Mouse (Mus musculus): ENCODE results near the gene Ebf1.

The Ebf1 gene

DNA sequence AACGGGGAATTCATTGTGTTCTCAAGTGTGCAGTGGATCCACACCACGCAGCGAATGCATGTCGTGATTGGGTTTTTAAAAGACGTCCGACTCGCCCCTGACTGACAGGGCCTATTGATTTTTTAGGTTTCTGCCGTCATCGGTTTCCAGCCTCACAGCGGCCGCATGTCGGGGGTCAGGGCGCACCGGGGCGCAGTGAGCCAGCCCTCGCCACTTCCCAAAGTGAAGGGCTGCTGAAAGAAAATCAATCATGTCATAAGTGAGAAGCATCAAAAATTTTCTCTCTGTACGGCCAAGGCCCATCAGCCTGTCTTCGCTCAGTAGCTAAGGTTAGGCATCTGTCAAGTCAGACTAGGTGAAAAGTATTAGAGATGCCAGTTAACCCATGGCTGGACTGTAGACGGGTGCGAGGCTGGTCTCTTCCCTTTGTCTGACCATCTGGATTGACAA, 124.0 kb downstream of the Ebf1 start:
- DNase-seq: peak; percentile 20 to 25

- no peak for DNase-seq
Observed at GRCm38 (mm10) chr11:44744446-44744845, 127.3 kb downstream of the Ebf1 start.

- DNase-seq: no peak
Observed at GRCm38 (mm10) chr11:44745946-44746345, 128.8 kb downstream of the Ebf1 start.

DNA sequence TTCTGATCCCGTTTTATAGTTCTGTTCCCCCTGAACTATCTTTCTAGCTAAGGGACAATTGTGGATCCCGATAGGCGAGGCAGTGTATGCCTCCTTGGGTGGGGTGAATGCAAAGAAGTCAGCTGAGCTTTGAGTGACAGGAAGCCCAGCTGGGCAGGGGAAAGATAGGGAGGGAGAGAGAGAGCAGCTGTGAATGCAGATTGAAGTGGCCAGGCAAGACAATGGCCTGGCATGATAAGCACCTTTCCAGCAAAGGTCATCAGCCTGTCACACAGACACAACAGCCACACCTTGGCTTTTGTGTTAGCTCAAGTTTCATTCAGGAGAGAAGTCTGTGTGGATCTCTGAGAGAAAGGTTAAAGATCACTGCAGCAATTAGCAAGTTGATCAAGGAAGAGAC, 129.6 kb downstream of the Ebf1 start:
- DNase-seq: no peak

DNA sequence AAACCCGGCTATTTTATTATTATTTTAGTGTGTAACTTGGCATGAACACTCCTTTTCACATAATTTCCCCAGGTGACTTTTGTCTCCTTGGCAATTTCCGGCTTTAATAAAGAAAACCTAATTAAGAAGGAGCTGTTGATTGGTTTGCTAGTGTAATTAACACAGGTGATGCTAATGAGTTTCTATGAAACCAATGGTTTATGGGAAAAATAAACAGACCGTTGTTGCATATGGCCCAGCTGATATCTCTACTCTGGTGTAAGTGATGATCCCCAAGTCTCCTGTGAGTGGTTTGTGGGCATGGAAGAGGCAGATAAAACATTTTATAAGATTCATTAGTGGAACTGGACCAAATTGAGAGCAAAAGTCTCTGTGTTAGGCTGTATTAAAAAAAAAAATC, 132.2 kb downstream of the Ebf1 start:
- DNase-seq: no peak

GRCm38 (mm10) chr11:44754336-44754735, 137.2 kb downstream of the Ebf1 start:
- DNase-seq: no peak

GRCm38 (mm10) chr11:44756321-44756720, 139.2 kb downstream of the Ebf1 start:
- DNase-seq: no peak

- no peak for DNase-seq
Observed at GRCm38 (mm10) chr11:44758857-44759256, 141.7 kb downstream of the Ebf1 start.

GRCm38 (mm10) chr11:44761128-44761996, 144.2 kb downstream of the Ebf1 start:
- DNase-seq: no peak

DNA sequence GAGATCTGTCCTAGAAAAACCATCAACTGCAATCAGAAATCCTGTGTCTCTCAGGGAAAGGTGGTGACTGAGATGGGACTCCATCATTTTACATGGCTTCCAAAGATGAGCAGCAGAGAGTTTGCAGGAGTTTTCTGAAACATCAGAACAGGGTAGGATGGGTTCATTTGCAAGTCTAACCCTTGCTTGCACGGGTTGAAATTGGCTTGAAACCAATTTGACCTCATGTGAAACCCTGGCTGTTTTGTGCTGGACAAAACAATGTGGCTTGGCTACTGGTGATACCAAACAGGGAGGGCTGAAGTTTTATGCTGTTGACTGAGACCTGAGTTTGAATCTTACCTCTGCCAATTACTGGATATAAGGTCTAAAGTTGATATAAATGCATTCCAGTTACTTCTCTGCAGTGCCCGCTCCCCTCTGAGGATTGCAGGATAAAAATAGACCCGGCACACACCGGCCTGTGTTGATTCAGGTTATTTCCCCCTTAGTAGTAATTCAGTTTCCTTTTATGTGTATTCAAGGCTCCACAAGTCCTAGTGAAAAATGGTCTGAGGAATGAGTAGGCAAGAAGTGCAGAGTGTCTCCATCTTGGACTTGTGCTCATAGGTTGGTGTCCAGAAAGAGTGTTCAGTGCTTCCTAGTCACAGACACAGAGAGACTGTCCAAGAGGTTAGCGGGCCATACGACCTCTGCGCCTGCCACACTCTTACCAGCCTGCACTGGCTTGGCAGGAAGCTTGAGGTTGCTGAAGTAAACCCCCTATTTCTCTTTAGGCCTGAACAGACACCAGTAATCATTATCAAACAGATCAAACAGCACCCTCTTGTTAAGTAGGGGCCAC, 147.1 kb downstream of the Ebf1 start:
- DNase-seq: no peak

DNA sequence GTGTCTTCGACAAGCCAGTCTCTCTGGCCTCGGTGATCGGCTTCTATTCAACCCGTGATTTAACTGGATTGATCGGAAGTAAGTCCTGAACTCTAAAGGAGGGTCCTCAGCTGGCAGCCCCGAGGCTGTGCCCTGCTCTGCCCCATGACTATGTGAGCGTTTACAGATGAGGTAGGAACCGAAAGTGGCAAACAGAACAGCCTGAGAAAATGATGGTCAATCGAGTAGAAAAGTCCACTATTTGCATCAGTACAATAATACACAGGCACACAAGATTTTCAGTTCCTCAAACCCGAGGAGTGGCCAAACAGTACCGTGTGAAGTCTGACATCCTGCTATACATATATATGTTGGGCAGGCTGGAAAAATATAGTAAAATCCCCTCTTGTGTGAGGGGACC, 147.9 kb downstream of the Ebf1 start:
- DNase-seq: no peak

DNA sequence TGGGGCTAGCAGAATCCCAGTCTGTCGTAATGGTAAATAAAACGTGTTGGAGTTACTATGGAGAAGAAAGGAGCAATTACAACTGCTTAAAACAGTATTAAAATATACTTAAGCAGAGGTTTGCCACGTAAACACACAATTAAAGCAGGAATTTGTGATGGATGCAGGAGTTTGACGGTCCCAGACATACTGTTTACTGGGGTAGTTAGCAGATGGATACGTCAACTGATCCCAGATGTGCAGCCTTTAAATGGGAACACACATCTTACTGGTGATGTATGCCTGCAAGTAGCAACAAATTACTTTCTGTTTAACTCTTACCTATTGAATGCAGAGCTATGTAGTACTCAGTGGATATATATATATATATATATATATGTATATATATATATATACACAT, 149.1 kb downstream of the Ebf1 start:
- DNase-seq: no peak

- no peak for DNase-seq
Observed at GRCm38 (mm10) chr11:44767322-44767721, 150.2 kb downstream of the Ebf1 start.

DNA sequence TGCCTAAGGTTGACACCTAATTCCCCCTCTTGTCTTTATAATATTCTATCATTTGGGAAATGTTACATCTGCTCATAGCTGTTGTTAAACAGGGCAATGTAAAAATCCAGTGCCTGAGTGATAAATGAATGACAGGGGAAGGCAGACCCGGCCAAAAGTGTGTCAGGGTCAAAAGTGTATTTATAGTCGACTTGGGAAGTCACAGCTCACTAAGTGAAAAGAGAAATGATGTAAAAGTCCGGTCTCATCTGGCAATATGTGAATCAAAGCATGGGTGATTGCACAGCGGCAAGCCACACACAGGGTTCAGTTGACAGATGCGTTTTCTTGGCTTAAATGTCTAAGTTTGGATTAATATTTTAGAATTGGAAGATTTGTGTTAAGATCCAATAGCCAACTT, 151.2 kb downstream of the Ebf1 start:
- DNase-seq: no peak

- no peak for DNase-seq
Observed at GRCm38 (mm10) chr11:44770989-44771564, 154.0 kb downstream of the Ebf1 start.

GRCm38 (mm10) chr11:44774411-44774810, 157.3 kb downstream of the Ebf1 start:
- DNase-seq: no peak

DNA sequence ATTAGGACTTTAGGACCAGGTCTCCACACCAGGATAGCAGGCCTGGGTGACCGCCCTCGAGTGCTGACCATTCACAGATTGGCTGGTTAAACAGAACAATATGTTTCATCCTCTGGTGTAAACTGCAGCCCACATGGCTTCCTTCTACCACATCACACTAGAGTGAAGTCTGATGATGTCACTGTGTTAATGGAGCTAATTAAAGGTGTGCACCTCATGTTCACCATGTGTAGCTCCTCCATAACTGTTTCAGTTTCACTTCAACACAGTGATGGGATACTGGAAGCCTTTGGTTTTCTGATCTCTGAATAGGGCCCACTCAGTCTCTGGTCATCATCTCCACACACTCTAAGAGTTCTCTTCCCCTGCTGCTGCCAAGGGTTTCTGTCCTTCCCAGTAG, 158.4 kb downstream of the Ebf1 start:
- no peak for DNase-seq

- peak; percentile 24 to 40 for DNase-seq
Observed at GRCm38 (mm10) chr11:44776556-44776955, 159.4 kb downstream of the Ebf1 start.

DNA sequence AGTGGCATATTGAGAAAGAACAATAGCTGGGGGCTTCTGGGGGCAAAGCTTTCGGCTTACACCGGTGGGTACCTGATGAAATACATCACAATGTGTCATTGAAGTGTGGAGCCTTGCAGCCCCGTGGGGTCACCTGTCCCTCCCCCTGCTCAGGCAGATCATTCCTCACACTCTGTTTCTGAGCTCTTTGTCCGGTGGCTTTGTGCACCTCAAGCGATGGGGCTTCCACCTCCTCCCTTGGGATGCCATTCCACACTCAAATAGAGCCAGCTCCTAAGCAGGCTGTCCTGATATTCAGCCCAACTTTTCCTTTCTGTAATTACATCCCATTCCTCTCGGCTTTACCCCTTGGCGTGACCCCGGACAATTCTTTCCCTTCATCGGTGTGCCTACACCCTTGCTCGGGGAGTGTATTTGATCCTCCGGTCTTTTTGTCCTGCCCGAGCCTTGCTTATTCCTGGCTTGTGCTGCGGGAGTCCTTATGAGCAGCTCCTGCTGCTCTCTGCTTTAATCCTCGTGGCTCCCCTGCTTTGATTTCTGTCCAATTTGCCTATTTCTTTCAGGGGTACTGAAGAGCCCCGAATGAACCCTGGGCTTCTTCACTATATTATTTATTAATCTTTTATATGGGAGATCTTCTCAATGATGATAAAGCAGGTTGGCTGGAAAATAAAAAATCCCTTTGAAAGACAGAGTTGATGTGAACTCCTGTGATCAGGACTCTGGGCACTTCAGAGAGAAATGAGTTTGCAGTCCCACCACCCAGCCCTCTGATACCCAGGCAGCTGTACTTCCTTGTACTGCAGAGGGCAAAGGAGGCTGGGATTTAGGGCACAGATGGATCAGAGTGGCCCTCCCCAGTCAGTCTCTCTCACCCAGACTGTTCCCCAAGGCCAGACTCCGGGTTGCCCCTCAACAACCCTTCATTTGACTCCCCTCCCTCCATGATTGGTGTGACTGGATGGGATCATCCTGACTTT, 160.5 kb downstream of the Ebf1 start:
- peak in 1 of 2 experiments; percentile 18 for DNase-seq

DNA sequence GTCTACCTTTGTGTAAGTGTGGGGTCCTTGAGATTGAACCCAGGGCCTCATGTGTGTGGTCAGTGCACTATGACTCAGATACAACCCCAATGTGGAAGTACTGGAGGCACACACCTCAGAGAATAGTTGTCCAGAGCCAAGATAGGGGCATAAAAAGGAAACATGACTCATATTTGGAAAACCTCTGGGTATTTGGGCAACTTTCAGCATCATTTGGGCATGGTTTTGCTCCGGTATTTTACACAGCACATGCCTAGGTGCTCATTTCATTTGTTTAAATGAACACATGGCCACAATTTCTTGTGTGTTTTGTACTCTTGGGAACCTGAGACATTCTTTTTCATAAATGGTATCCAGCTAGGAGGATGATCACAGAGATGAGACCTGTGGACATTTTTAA, 161.9 kb downstream of the Ebf1 start:
- DNase-seq: no peak

GRCm38 (mm10) chr11:44784255-44785029, 167.3 kb downstream of the Ebf1 start:
- DNase-seq: no peak
